Mouse (Mus musculus): ENCODE measurements around the gene Rbbp4. TPM values are rescaled to one million over a fixed set of nuclear protein-coding genes. Genes with fewer than 3 reads are reported as not detected.

The Rbbp4 gene
- polyA plus RNA-seq, 1 experiment from 2014 or later = 214 TPM

DNA sequence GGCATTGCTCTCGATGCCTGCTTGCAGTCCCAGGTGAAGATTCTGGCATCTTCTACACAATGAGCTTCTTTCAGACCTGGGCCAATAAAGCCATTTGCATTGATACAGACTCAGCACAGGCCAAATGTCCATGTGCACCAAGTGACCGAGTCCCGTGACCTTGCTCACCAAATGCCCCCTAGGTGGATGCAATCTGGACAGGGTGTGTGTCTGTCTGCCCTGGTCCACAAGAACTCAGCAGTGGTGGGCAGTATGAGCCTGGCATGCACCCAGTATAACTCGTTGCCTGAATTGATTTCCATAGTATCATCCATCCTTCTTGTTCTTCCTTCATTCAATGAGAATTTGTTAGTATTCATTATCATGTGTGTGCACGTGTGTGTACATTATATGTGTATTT lies 51.9 kb downstream of the Rbbp4 start:
- no peak overlapping the region for H3K4me3 ChIP-seq (ENCODE audit: low read depth, low read length)
- no peak overlapping the region for H3K4me2 ChIP-seq (ENCODE audit: low read depth, low read length)
- no peak overlapping the region for H3K9ac ChIP-seq (ENCODE audit: low read depth, low read length)
- H3K36me3 ChIP-seq (ENCODE audit: control insufficient read depth, insufficient read depth) = no peaks in the 10 kb centered on the region
- no peak overlapping the region for H3K27ac ChIP-seq (ENCODE audit: low read length)
- peaks cover 10% of the 10 kb centered on the region for H3K4me1 ChIP-seq (ENCODE audit: control insufficient read depth, low read depth, low read length)
- no peaks in the 10 kb centered on the region for H3K9me3 ChIP-seq (replicated peaks; ENCODE audit: control insufficient read depth, low read length)
- 68% methylated on average over 5 of the region's 5 CpGs for WGBS (ENCODE audit: insufficient replicate concordance)
- no peak for ATAC-seq (ENCODE audit: low read depth)
- peaks cover 31% of the 10 kb centered on the region for H3K27me3 ChIP-seq (ENCODE audit: control insufficient read depth, insufficient read depth, low read depth, low read length)

DNA sequence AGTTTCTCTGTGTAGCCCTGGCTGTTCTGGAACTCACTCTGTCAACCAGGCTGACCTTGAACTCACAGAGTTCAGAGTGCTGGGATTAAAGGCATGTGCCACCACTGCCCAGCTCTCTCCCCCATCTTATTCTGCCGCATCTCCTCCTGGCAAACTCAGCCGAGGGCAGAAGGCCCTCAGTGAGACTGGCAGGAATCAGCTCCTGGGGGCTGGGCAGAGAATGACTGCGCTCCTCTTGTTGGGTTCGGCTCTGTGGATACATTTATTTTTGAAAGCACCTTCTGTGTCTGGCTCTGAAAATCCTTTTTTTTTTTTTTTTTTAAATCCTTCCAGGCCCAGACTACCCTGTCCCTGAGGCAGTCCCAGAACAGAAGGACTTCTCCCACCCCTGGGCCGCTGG lies 52.4 kb downstream of the Rbbp4 start:
- no peak overlapping the region for H3K27ac ChIP-seq (ENCODE audit: low read length)
- H3K36me3 ChIP-seq (ENCODE audit: control insufficient read depth, insufficient read depth) = no peaks in the 10 kb centered on the region
- H3K4me1 ChIP-seq (ENCODE audit: control insufficient read depth, low read depth, low read length) = peaks cover 10% of the 10 kb centered on the region
- no peaks in the 10 kb centered on the region for H3K9me3 ChIP-seq (replicated peaks; ENCODE audit: control insufficient read depth, low read length)
- no peak for ATAC-seq (ENCODE audit: low read depth)
- peaks cover 27% of the 10 kb centered on the region for H3K27me3 ChIP-seq (ENCODE audit: control insufficient read depth, insufficient read depth, low read depth, low read length)
- no peak overlapping the region for H3K4me3 ChIP-seq (ENCODE audit: low read depth, low read length)
- H3K9ac ChIP-seq (ENCODE audit: low read depth, low read length) = no peak overlapping the region
- H3K4me2 ChIP-seq (ENCODE audit: low read depth, low read length) = no peak overlapping the region
- WGBS (ENCODE audit: insufficient replicate concordance) = 76% methylated on average over 5 of the region's 5 CpGs

DNA sequence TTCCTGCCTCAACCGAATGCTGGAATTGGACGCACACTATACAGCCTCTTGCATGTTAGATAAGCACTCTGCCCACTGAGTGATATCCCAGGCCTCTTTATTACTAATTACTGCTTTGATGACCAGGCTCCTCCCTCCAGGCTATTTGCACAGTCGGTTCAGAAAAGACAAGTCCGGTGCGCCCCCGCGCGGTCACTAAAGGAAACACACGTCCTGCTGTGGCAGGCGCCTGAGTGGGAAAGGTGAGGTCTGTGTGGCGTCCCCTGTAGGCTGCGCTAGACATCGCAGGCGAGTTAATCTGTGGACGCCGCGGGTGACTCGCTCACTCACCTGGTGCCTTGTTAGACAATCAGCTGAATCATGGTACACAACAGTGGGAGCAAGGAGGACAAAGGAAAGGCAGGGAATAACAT lies 58.7 kb downstream of the Rbbp4 start:
- no peak overlapping the region for H3K4me2 ChIP-seq (ENCODE audit: low read depth, low read length)
- no peak overlapping the region for H3K27ac ChIP-seq (ENCODE audit: low read length)
- H3K9me3 ChIP-seq (replicated peaks; ENCODE audit: control insufficient read depth, low read length) = no peaks in the 10 kb centered on the region
- H3K36me3 ChIP-seq (ENCODE audit: control insufficient read depth, insufficient read depth) = no peaks in the 10 kb centered on the region
- peaks cover 6% of the 10 kb centered on the region for H3K4me1 ChIP-seq (ENCODE audit: control insufficient read depth, low read depth, low read length)
- H3K9ac ChIP-seq (ENCODE audit: low read depth, low read length) = no peak overlapping the region
- H3K4me3 ChIP-seq (ENCODE audit: low read depth, low read length) = no peak overlapping the region
- peak; percentile 72 for ATAC-seq (ENCODE audit: low read depth)
- under 1% methylated on average over 18 of the region's 18 CpGs for WGBS (ENCODE audit: insufficient replicate concordance)
- no peaks in the 10 kb centered on the region for H3K27me3 ChIP-seq (ENCODE audit: control insufficient read depth, insufficient read depth, low read depth, low read length)

DNA sequence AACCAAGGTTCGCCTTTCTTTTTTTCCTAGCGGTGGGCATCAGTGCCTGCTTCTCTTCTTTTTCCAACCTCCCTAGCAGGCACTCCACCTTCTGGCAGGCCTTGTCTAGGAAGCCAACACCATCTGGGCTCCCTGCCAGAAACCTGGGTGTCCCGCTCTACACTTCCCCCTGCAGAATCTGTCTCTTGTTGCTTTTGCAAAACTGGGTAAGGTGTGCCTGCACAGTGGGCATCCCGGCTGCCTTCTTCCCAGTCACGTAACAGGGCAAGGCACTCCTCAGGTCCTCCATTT lies 62.5 kb downstream of the Rbbp4 start:
- ATAC-seq (ENCODE audit: low read depth) = peak; percentile 28
- H3K4me1 ChIP-seq (ENCODE audit: control insufficient read depth, low read depth, low read length) = peaks cover 6% of the 10 kb centered on the region
- H3K36me3 ChIP-seq (ENCODE audit: control insufficient read depth, insufficient read depth) = no peaks in the 10 kb centered on the region
- H3K9ac ChIP-seq (ENCODE audit: low read depth, low read length) = no peak overlapping the region
- no peak overlapping the region for H3K4me3 ChIP-seq (ENCODE audit: low read depth, low read length)
- 53% methylated on average over 5 of the region's 5 CpGs for WGBS (ENCODE audit: insufficient replicate concordance)
- H3K4me2 ChIP-seq (ENCODE audit: low read depth, low read length) = no peak overlapping the region; the same call in 1 of the 2 replicates
- no peaks in the 10 kb centered on the region for H3K27me3 ChIP-seq (ENCODE audit: control insufficient read depth, insufficient read depth, low read depth, low read length)
- no peaks in the 10 kb centered on the region for H3K9me3 ChIP-seq (replicated peaks; ENCODE audit: control insufficient read depth, low read length)
- no peak overlapping the region for H3K27ac ChIP-seq (ENCODE audit: low read length)

DNA sequence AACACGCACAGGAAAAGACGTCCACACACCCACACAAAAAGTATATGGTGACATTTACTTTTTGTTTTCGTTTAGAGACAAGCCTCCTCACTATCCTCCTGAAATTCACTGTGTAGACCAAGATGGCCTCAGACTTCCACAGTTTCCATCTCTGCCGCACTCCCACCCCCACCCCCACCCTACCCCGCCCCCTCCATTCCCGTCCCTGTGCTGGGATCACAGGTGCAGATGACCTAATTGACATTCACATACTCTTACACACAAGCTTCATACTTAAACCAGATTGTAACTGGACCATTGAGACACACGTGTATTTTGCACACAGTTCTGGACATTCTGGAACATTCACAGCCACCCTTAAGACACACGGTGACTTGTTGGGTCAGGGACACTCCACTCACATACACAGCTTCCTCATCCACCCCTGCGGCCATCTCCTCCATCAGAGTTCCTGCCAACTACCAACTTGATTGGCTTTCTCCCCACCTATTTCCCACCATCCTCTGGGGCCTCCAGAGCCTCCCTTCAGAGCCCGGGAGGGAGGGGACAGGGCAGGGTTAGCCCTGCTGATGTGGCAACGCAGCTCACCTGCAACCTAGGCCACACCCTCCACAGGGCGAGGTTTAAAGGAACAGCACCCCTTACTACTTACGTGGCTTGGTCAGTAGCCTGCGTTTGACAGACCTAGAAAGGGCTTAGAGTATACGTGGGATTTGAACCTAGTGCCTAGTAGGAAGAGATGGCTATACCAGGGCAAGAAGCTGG lies 63.0 kb downstream of the Rbbp4 start:
- H3K9me3 ChIP-seq (replicated peaks; ENCODE audit: control insufficient read depth, low read length) = no peaks in the 10 kb centered on the region
- H3K4me3 ChIP-seq (ENCODE audit: low read depth, low read length) = peak overlapping the region; percentile 7; the same call in 1 of the 2 replicates
- H3K27ac ChIP-seq (ENCODE audit: low read length) = no peak overlapping the region
- H3K9ac ChIP-seq (ENCODE audit: low read depth, low read length) = no peak overlapping the region
- peaks cover 6% of the 10 kb centered on the region for H3K4me1 ChIP-seq (ENCODE audit: control insufficient read depth, low read depth, low read length)
- ATAC-seq (ENCODE audit: low read depth) = peak; percentile 87
- WGBS (ENCODE audit: insufficient replicate concordance) = 29% methylated on average over 15 of the region's 15 CpGs
- no peaks in the 10 kb centered on the region for H3K36me3 ChIP-seq (ENCODE audit: control insufficient read depth, insufficient read depth)
- no peak overlapping the region; the same call in 1 of the 2 replicates for H3K4me2 ChIP-seq (ENCODE audit: low read depth, low read length)
- no peaks in the 10 kb centered on the region for H3K27me3 ChIP-seq (ENCODE audit: control insufficient read depth, insufficient read depth, low read depth, low read length)

DNA sequence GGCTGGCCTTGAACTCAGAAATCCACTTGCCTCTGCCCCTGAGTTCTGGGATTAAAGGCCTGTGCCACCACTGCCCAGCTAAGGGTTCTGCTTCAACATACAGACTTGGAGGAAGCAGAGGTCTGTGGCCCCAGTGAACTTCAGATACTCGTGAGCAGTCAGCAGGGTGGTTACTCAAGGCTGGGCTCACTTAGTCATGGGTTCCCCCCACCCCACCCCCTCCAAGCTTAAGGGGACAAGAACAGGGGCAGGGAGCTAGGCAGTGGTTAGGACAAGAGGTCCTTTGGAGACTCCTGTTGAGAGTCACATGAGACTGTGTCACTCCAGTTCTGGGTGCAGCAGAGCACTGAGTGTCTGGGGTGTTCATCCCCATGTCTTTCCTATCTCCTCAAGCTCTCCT lies 66.5 kb downstream of the Rbbp4 start:
- Histone ChIP-seq H3K36me3 (ENCODE audit: control insufficient read depth, insufficient read depth) (no peaks in the 10 kb centered on the region), H3K4me3 (ENCODE audit: low read depth, low read length) (no peak overlapping the region), H3K9ac (ENCODE audit: low read depth, low read length) (no peak overlapping the region), H3K4me2 (ENCODE audit: low read depth, low read length) (no peak overlapping the region), H3K27ac (ENCODE audit: low read length) (no peak overlapping the region), H3K27me3 (ENCODE audit: control insufficient read depth, insufficient read depth, low read depth, low read length) (no peaks in the 10 kb centered on the region), H3K4me1 (ENCODE audit: control insufficient read depth, low read depth, low read length) (peaks cover 17% of the 10 kb centered on the region), H3K9me3 (replicated peaks; ENCODE audit: control insufficient read depth, low read length) (no peaks in the 10 kb centered on the region)
- WGBS (ENCODE audit: insufficient replicate concordance) = 29% methylated on average over 1 of the region's 1 CpGs
- ATAC-seq (ENCODE audit: low read depth) = no peak

DNA sequence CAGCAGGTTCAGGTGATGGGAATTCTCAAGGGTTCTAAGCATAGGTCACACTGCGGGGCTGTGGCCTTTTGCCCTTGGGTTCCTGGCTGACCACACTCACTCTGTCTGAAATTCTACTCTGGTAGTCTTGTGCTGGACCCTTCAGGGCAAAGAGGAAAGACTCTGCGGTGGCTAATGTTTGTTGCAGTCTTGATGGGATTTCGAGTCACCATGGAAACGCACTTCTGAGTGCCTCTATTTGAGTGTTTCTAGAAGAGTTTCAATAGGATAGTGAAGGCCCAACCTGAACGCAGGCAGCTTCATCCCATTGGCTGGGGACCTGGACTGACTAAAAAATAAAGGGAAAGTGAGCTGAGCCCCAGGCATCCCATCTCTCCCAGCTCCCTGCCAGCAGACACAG lies 68.3 kb downstream of the Rbbp4 start:
- H3K4me3 ChIP-seq (ENCODE audit: low read depth, low read length) = no peak overlapping the region
- H3K4me2 ChIP-seq (ENCODE audit: low read depth, low read length) = no peak overlapping the region
- H3K36me3 ChIP-seq (ENCODE audit: control insufficient read depth, insufficient read depth) = no peaks in the 10 kb centered on the region
- no peak overlapping the region for H3K9ac ChIP-seq (ENCODE audit: low read depth, low read length)
- H3K9me3 ChIP-seq (replicated peaks; ENCODE audit: control insufficient read depth, low read length) = no peaks in the 10 kb centered on the region
- WGBS (ENCODE audit: insufficient replicate concordance) = 79% methylated on average over 5 of the region's 5 CpGs
- no peak for ATAC-seq (ENCODE audit: low read depth)
- no peaks in the 10 kb centered on the region for H3K27me3 ChIP-seq (ENCODE audit: control insufficient read depth, insufficient read depth, low read depth, low read length)
- peaks cover 21% of the 10 kb centered on the region for H3K4me1 ChIP-seq (ENCODE audit: control insufficient read depth, low read depth, low read length)
- no peak overlapping the region for H3K27ac ChIP-seq (ENCODE audit: low read length)

DNA sequence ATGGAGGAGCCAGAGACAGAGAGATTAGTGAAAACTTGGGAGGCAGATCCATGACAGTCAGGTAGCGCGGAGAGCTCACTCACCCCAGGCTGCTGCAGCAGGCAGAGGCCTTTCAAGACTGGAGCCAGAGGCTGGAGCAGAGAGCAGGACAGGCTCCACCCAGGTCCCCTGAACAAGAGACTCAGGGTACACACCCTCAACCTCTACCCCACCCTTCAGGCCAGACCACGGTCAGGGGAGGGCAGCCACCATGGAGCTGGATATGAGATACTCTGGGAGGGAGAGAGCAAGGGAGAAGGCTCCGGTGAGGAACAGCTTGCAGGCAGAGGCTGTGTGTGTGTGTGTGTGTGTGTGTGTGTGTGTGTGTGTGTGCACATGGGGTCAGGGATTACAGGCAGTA lies 69.0 kb downstream of the Rbbp4 start:
- Histone ChIP-seq H3K9ac (ENCODE audit: low read depth, low read length) (no peak overlapping the region), H3K27me3 (ENCODE audit: control insufficient read depth, insufficient read depth, low read depth, low read length) (no peaks in the 10 kb centered on the region), H3K4me1 (ENCODE audit: control insufficient read depth, low read depth, low read length) (peaks cover 21% of the 10 kb centered on the region), H3K9me3 (replicated peaks; ENCODE audit: control insufficient read depth, low read length) (no peaks in the 10 kb centered on the region), H3K4me3 (ENCODE audit: low read depth, low read length) (no peak overlapping the region), H3K4me2 (ENCODE audit: low read depth, low read length) (no peak overlapping the region), H3K36me3 (ENCODE audit: control insufficient read depth, insufficient read depth) (no peaks in the 10 kb centered on the region), H3K27ac (ENCODE audit: low read length) (no peak overlapping the region)
- WGBS (ENCODE audit: insufficient replicate concordance) = 67% methylated on average over 4 of the region's 4 CpGs
- no peak for ATAC-seq (ENCODE audit: low read depth)

DNA sequence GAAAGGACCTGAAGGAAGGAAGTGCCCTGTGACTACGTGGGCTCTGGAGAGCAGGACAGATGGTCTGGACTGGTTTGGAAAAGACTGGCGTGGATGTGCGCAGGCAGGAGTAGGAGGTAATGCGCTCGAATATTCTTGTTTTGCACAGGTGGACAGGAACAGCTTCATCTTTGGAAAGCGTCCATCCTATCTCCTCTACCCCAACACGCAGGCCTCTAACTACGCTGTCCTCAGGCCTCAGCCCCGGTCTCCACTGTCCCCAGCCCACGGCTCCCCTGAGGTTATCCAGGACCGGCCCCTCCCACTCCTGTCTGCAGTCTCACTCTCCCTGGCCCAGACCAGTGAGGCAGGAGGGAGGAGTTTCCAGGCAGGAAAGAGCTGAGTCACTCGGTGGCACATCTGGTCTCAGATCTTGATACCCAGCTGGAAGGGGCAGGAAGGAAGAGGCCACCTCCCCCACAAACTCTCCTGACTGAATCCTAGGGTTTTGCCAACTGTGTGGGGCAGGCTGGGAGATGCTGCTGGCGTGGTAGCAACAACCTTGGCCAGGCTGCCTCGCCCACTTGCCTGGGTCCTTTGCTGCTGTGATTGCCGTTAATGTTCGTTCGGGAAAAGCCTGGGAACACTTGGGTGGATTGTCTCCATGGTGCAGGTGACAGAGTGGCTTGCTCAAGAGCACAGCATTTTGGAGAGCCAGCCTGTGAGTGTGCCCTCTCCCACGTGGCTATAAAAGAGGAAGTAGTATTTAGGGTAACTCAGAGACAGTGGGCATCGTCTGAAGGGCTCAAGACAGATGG lies 71.7 kb downstream of the Rbbp4 start:
- Histone ChIP-seq H3K36me3 (ENCODE audit: control insufficient read depth, insufficient read depth) (no peaks in the 10 kb centered on the region), H3K9me3 (replicated peaks; ENCODE audit: control insufficient read depth, low read length) (no peaks in the 10 kb centered on the region), H3K4me2 (ENCODE audit: low read depth, low read length) (peak overlapping the region; percentile 53), H3K27ac (ENCODE audit: low read length) (no peak overlapping the region), H3K4me1 (ENCODE audit: control insufficient read depth, low read depth, low read length) (peaks cover 21% of the 10 kb centered on the region), H3K4me3 (ENCODE audit: low read depth, low read length) (0 out of 2 replicates have a peak overlapping the region, but pooled peaks have one; percentile 15), H3K9ac (ENCODE audit: low read depth, low read length) (0 out of 2 replicates have a peak overlapping the region, but pooled peaks have one; percentile 22), H3K27me3 (ENCODE audit: control insufficient read depth, insufficient read depth, low read depth, low read length) (no peaks in the 10 kb centered on the region)
- peak; percentile 96 for ATAC-seq (ENCODE audit: low read depth)
- WGBS (ENCODE audit: insufficient replicate concordance) = 24% methylated on average over 19 of the region's 19 CpGs
